Mouse (Mus musculus) right cerebral cortex, postnatal 14 days (tissue): ENCODE data around the gene Artn.
A peak's percentile ranks its signal among the peaks of the same experiment; 100 is the strongest.

ENCODE experiments used
- DNase-seq: peaks from one replicate; pipeline ENCODE4 v3.0.0; 2022

Artn gene

GRCm38 (mm10) chr4:117929391-117929881, at the start of gene Artn:
TSS of gene Artn (minus strand) at chr4:117929763.
- no peak for DNase-seq

GRCm38 (mm10) chr4:117979181-117979580, 49.6 kb upstream of the Artn start:
- no peak for DNase-seq

GRCm38 (mm10) chr4:117978282-117978681, 48.7 kb upstream of the Artn start:
- no peak for DNase-seq

DNA sequence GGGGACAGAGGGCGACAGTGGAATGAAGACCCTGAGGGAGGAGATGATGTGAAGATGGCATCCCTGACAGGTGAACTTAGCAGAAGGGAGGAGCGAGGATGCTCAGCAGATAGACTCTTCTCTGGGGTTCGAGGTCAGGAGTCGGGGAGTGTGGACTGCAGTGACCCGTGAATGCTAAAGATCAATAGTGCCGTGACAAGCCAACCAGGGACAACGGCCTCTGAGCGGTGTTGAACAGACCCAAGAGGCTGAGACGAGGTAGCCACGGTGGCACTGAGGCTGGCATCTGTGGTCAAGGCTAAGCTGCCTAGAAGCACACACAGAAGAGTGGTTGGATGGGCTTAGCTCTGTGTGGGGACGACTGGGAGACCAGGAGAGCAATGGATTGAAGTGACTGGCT, 48.3 kb upstream of the Artn start:
- DNase-seq = no peak

DNA sequence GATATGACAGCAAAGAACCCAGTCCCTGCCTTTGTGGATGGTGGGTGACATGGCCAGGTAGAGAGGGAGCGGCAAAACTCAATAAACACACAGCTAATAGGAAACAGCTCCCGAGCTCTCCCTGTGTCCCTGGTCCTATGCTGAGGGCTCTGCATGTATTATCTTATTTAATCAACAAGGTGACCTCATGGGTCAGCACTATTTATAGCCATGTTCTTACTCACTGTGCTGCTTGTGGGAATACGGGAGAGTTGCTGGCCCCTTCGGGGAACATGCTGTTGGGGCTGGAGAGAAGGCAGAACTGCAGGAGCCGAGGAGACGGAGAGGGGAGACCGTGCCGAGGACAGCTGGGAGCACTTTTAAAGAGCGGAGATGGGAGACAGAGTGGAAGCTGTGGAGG, 47.8 kb upstream of the Artn start:
- no peak for DNase-seq

- no peak for DNase-seq
These were observed 46.3 kb upstream of the Artn start for GRCm38 (mm10) chr4:117975820-117976219.

- peak; percentile 19 for DNase-seq
These were observed 45.2 kb upstream of the Artn start for GRCm38 (mm10) chr4:117974719-117975118.

GRCm38 (mm10) chr4:117972999-117973398, 43.4 kb upstream of the Artn start:
- DNase-seq = no peak

- no peak for DNase-seq
These were observed 34.9 kb upstream of the Artn start for GRCm38 (mm10) chr4:117964346-117965025.

DNA sequence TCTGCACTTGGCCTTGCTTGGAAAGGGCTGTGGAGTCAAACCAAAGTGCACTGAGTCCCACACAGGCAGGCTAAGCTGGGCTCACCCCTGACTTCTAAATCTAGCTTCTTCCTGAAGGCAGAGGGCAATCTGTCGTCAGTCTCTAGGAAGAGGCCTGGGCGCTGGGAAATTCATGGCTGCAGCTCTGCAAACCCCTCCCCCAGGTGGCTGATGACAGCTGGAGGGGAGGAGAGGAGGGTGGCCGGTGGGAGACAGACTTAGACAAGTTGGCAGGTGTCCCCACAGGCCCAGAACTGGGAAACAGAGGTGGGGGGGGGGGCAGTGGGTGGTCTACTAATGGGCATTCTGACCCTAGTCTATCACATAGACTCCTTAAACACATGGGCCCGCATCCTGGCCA, 27.9 kb upstream of the Artn start:
- no peak for DNase-seq

GRCm38 (mm10) chr4:117947493-117947892, 17.9 kb upstream of the Artn start:
- no peak for DNase-seq

DNA sequence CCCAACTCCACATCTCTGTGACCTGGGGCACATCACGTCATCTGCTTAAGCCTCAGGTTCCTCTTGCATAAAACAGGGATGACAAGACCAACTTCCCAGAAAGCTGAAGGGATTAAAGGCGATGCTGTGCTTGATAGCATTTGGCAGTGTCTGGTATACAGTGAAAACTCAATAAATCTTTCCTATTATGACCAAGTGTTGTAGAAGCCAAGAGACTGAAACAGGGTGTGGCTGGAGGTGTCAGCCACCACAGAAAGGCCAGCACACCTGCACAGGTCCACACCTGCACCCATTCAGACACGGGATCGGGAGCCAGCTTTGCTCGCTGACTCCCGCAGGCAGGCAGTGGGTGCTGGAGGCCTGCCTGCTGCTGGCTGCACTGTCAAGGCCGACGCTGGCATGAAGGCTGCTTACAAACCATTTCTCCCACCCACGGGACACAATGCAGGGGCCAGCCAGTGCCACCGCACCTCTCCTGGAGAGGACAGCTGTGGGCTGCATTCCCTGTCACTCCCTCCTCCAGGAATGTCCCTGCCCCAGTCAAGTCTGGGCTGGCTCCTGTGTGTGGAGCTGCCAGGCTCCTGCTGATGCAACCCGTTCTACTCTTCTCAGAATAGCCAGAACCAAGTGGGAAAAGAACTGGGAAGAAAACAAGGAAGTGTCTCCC, 17.2 kb upstream of the Artn start:
- no peak for DNase-seq

- no peak for DNase-seq
These were observed 13.8 kb upstream of the Artn start for GRCm38 (mm10) chr4:117943317-117943716.

DNA sequence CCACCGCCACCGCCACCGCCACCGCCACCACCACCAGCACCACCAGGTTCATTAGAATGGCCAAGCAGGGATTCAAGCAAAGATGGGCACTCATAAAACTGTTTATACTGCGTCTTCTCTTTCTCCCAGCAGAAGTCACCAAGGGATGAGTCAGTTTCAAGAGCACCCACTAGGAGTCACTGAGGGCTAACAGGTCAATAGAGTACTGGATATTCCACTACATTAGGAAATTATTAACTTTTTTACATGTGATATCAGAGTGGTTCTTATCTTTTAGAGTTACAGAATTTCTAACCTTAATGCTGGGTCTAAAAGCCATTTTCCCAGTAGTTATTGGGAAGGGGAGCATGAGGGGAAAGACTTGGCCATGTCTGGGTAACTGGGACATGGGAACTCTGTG, 7.4 kb upstream of the Artn start:
- no peak for DNase-seq

GRCm38 (mm10) chr4:117934081-117934480, 4.5 kb upstream of the Artn start:
- no peak for DNase-seq

GRCm38 (mm10) chr4:117933248-117933647, 3.7 kb upstream of the Artn start:
- no peak for DNase-seq

GRCm38 (mm10) chr4:117928699-117929241, 793 bp downstream of the Artn start:
- peak; percentile 52 for DNase-seq

DNA sequence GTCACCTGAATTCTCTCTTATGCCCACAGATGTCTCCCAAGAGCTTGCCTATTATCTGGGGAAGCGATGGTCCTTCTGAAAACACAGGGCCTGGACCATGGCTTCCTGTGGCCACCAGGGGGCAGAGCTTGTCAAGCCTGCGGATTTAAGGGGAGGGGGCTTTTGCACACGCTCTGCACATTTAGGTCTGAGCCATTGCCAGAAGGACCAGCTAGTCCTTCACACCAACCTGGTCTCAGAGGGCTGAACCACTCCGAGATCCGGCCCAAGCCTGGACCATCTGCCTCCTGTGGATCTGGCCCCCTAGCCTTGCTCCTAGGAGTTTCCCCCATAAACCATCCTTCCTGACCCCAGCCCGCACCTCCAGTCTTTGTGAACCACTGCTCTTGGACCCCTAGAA, 1.3 kb downstream of the Artn start:
- DNase-seq = peak; percentile 44

DNA sequence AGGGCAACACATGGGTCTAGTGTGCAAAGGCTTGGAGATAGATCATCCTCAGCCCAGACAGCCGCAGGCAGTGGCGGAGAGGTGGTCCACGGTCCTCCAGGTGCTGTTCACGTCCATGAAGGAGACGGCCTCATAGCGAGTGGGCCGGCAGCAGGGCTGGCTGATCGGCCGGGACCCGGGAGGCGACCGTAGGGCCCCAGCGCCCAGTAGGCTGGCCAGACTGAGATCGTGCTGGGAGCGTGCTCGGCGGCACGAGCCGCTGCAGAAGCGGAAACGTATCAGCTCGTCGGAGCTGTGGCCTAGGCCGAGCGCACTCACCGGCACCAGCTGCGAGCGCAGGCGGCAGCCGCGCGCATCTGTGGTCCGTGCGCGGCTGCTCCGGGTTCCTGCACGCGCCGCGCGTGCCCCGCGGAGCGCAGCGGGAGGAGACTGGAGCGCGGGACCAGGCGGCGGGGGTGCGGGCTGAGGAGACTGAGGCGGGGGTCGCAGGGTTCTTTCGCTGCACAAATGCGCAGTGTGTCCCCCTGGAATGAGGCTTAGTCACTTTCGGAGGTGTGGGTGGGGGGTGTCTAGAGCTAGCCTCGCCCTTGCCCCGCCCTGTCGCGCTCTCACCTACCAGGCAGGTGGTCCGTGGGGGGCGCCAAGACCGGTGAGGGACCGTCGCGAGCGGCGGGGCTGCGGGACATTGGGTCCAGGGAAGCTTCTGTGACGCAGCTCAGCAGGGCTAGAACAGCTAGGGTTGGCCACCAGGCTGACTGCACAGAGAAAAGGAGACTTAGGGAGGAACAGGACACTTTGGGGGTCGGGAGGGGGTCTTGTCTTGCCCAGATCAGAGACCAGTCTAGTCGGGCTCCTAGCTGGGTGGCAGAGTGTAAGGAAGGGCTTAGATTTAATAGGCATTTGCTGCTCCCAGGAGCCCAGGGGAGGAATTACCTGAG, 2.7 kb downstream of the Artn start:
- DNase-seq = peak; percentile 65

- DNase-seq = no peak
These were observed 4.6 kb downstream of the Artn start for GRCm38 (mm10) chr4:117924916-117925315.

DNA sequence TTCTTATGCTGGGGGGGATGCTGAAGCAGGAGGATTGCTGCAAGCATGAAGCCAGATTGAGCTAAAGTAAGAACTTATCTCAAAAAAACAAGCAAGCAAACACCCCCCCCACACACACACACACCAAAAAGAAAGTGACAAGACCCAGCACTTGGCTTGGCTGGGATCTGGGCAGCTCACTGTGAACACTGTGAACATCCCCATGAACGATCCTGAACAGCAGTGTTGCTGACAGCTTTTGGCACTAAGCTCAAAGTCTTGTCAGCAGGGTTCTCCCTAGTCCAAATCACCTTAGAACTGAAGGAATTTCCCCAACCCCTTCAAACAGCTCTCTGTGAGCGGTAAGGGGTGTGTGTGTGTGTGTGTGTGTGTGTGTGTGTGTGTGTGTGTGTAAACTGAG, 6.1 kb downstream of the Artn start:
- no peak for DNase-seq

DNA sequence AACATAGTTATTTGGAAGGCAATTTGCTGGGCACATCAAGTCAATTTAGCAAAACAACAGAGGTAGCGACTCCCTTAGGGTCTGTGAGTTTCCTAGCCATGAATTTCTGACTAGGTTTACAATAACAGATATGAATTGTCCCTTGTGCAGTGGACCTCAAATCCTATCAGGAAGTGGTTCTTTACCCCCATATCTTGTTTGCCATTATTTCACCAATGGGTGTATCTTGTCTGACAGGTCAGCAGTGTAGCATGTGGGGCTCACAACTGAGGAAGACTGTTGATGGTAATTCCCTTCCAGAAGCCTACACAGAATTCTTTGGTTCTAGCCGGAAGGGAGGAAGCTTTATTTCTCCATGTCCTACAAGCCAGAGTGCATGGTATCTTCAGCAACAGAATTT, 8.2 kb downstream of the Artn start:
- no peak for DNase-seq

- DNase-seq = no peak
These were observed 10.8 kb downstream of the Artn start for GRCm38 (mm10) chr4:117918762-117919161.
